Mouse (Mus musculus) midbrain, embryonic 12.5 days (tissue): ENCODE measurements around the gene Bach2. TPM values are rescaled to one million over a fixed set of nuclear protein-coding genes. Genes with fewer than 3 reads are reported as not detected.

Experiments used
- ATAC-seq: fragments of 200-750 bp; cut with Nextera tagmentation; 2 replicates; pipeline ENCODE4 v1.8.0; 2017; ENCODE audit warnings: low read depth, moderate TSS enrichment, moderate library complexity; ENCODE audit not compliant: low FRiP score
- H3K27ac ChIP-seq: fragments of 300-500 bp; sonication (generic); replicated peaks from 2 replicates; pipeline ENCODE4 v1.5.1; 2016; ENCODE audit warnings: mild to moderate bottlenecking
- H3K27me3 ChIP-seq: fragments of 300-500 bp; sonication (generic); 2 replicates; pipeline ENCODE4 v1.6.1; 2016; ENCODE audit warnings: mild to moderate bottlenecking
- H3K36me3 ChIP-seq: fragments of 300-500 bp; sonication (generic); 2 replicates; pipeline ENCODE4 v1.6.1; 2016
- H3K4me1 ChIP-seq: fragments of 300-500 bp; sonication (generic); 2 replicates; pipeline ENCODE4 v1.6.1; 2016
- H3K4me2 ChIP-seq: fragments of 300-500 bp; sonication (generic); replicated peaks from 2 replicates; pipeline ENCODE4 v1.6.1; 2016; ENCODE audit warnings: mild to moderate bottlenecking, moderate library complexity
- H3K4me3 ChIP-seq: fragments of 300-500 bp; sonication (generic); 2 replicates; pipeline ENCODE4 v1.5.1; 2016; ENCODE audit warnings: mild to moderate bottlenecking
- H3K9ac ChIP-seq: fragments of 300-500 bp; sonication (generic); replicated peaks from 2 replicates; pipeline ENCODE4 v1.6.1; 2016; ENCODE audit warnings: mild to moderate bottlenecking, moderate library complexity
- H3K9me3 ChIP-seq: fragments of 300-500 bp; sonication (generic); 2 replicates; pipeline ENCODE4 v1.6.1; 2016; ENCODE audit warnings: mild to moderate bottlenecking
- WGBS: fragments of 180-500 bp; shearing (Covaris S2); methylation state at CpG from one replicate; pipeline ENCODE4 v1.1.7; 2016; 5-methylcytosine and 5-hydroxymethylcytosine counted together
- polyA plus RNA-seq: library from polyadenylated mRNA; unstranded; fragments of >200 nt; fragmentation: Nextera tagmentation; extraction: Ambion mirVana; gene quantifications from 2 replicates; pipeline ENCODE4 v1.2.1, GENCODE M21; 2016

Gene Bach2
- polyA plus RNA-seq, 1 experiment from 2014 or later, result 17.8 TPM

- no peak overlapping the region for H3K9ac ChIP-seq
- no peak overlapping the region for H3K27ac ChIP-seq
- no peaks in the 10 kb centered on the region for H3K36me3 ChIP-seq
- ATAC-seq, result no peak
- H3K4me3 ChIP-seq, result no peak overlapping the region
- H3K27me3 ChIP-seq, result 0 out of 2 replicates have a peak, but pooled peaks cover 8% of the 10 kb centered on the region
- no peak overlapping the region for H3K4me2 ChIP-seq
- WGBS, result 92% methylated on average over 6 of the region's 6 CpGs
- no peaks in the 10 kb centered on the region for H3K9me3 ChIP-seq
- peaks cover 75% of the 10 kb centered on the region for H3K4me1 ChIP-seq
Measured at GRCm38 (mm10) chr4:32245586-32245985, 7.0 kb downstream of the Bach2 start.

- Histone ChIP-seq H3K27ac (no peak overlapping the region), H3K4me2 (no peak overlapping the region), H3K4me1 (peaks cover 75% of the 10 kb centered on the region), H3K9ac (no peak overlapping the region), H3K27me3 (0 out of 2 replicates have a peak, but pooled peaks cover 8% of the 10 kb centered on the region), H3K4me3 (no peak overlapping the region), H3K36me3 (no peaks in the 10 kb centered on the region), H3K9me3 (no peaks in the 10 kb centered on the region)
- WGBS, result 83% methylated on average over 6 of the region's 6 CpGs
- no peak for ATAC-seq
Measured at GRCm38 (mm10) chr4:32246020-32246419, 7.4 kb downstream of the Bach2 start.

- Histone ChIP-seq H3K36me3 (no peaks in the 10 kb centered on the region), H3K4me1 (peaks cover 75% of the 10 kb centered on the region), H3K9me3 (no peaks in the 10 kb centered on the region), H3K9ac (no peak overlapping the region), H3K4me2 (no peak overlapping the region), H3K27me3 (0 out of 2 replicates have a peak, but pooled peaks cover 8% of the 10 kb centered on the region), H3K4me3 (no peak overlapping the region), H3K27ac (no peak overlapping the region)
- ATAC-seq, result no peak
- WGBS, result 17% methylated on average over 7 of the region's 7 CpGs
Measured at GRCm38 (mm10) chr4:32246801-32247200, 8.2 kb downstream of the Bach2 start.

GRCm38 (mm10) chr4:32247463-32248113 lies 9.0 kb downstream of the Bach2 start:
- H3K4me1 ChIP-seq, result peaks cover 76% of the 10 kb centered on the region
- H3K9ac ChIP-seq, result no peak overlapping the region
- no peak overlapping the region for H3K4me2 ChIP-seq
- no peaks in the 10 kb centered on the region for H3K9me3 ChIP-seq
- H3K27me3 ChIP-seq, result 0 out of 2 replicates have a peak, but pooled peaks cover 8% of the 10 kb centered on the region
- no peaks in the 10 kb centered on the region for H3K36me3 ChIP-seq
- WGBS, result 75% methylated on average over 11 of the region's 11 CpGs
- no peak for ATAC-seq
- no peak overlapping the region for H3K4me3 ChIP-seq
- H3K27ac ChIP-seq, result no peak overlapping the region

- no peak overlapping the region for H3K4me2 ChIP-seq
- no peak overlapping the region for H3K27ac ChIP-seq
- H3K9me3 ChIP-seq, result no peaks in the 10 kb centered on the region
- ATAC-seq, result no peak
- WGBS, result 41% methylated on average over 6 of the region's 6 CpGs
- H3K4me3 ChIP-seq, result no peak overlapping the region
- no peak overlapping the region for H3K9ac ChIP-seq
- peaks cover 71% of the 10 kb centered on the region for H3K4me1 ChIP-seq
- H3K36me3 ChIP-seq, result no peaks in the 10 kb centered on the region
- 0 out of 2 replicates have a peak, but pooled peaks cover 8% of the 10 kb centered on the region for H3K27me3 ChIP-seq
Measured at GRCm38 (mm10) chr4:32248236-32248635, 9.6 kb downstream of the Bach2 start.

- Histone ChIP-seq H3K9ac (no peak overlapping the region), H3K9me3 (no peaks in the 10 kb centered on the region), H3K4me3 (no peak overlapping the region), H3K4me1 (peaks cover 65% of the 10 kb centered on the region), H3K36me3 (no peaks in the 10 kb centered on the region), H3K4me2 (no peak overlapping the region), H3K27me3 (0 out of 2 replicates have a peak, but pooled peaks cover 8% of the 10 kb centered on the region), H3K27ac (no peak overlapping the region)
- ATAC-seq, result no peak
- 74% methylated on average over 9 of the region's 9 CpGs for WGBS
Measured at GRCm38 (mm10) chr4:32248990-32249393, 10.4 kb downstream of the Bach2 start.

GRCm38 (mm10) chr4:32249748-32250332 lies 11.2 kb downstream of the Bach2 start:
- ATAC-seq, result peak; percentile 51
- Histone ChIP-seq H3K27me3 (0 out of 2 replicates have a peak, but pooled peaks cover 5% of the 10 kb centered on the region), H3K4me3 (0 out of 2 replicates have a peak overlapping the region, but pooled peaks have one; percentile 4), H3K4me1 (peaks cover 58% of the 10 kb centered on the region), H3K9ac (peak overlapping the region; percentile 26; the same call in 1 of the 2 replicates), H3K4me2 (peak overlapping the region; percentile 38), H3K9me3 (no peaks in the 10 kb centered on the region), H3K27ac (peak overlapping the region; percentile 67; the same call in 1 of the 2 replicates), H3K36me3 (no peaks in the 10 kb centered on the region)
- 59% methylated on average over 15 of the region's 15 CpGs for WGBS

- no peaks in the 10 kb centered on the region for H3K9me3 ChIP-seq
- H3K27me3 ChIP-seq, result 0 out of 2 replicates have a peak, but pooled peaks cover 5% of the 10 kb centered on the region
- peak overlapping the region; percentile 26 for H3K9ac ChIP-seq
- peak overlapping the region; percentile 38 for H3K4me2 ChIP-seq
- H3K36me3 ChIP-seq, result no peaks in the 10 kb centered on the region
- 3% methylated on average over 16 of the region's 16 CpGs for WGBS
- ATAC-seq, result peak; percentile 32; the same call in 1 of the 2 replicates
- H3K27ac ChIP-seq, result peak overlapping the region; percentile 67
- peak overlapping the region; percentile 4; the same call in 1 of the 2 replicates for H3K4me3 ChIP-seq
- peaks cover 58% of the 10 kb centered on the region for H3K4me1 ChIP-seq
Measured at GRCm38 (mm10) chr4:32250333-32251004, 11.9 kb downstream of the Bach2 start.

- 2% methylated on average over 8 of the region's 8 CpGs for WGBS
Measured at GRCm38 (mm10) chr4:32251005-32251365, 12.4 kb downstream of the Bach2 start.

GRCm38 (mm10) chr4:32251946-32252672 lies 13.5 kb downstream of the Bach2 start:
- WGBS, result 43% methylated on average over 15 of the region's 15 CpGs
- H3K27ac ChIP-seq, result no peak overlapping the region
- no peaks in the 10 kb centered on the region for H3K36me3 ChIP-seq
- H3K9me3 ChIP-seq, result no peaks in the 10 kb centered on the region
- H3K27me3 ChIP-seq, result 0 out of 2 replicates have a peak, but pooled peaks cover 5% of the 10 kb centered on the region
- no peak overlapping the region for H3K4me3 ChIP-seq
- no peak for ATAC-seq
- H3K4me1 ChIP-seq, result peaks cover 50% of the 10 kb centered on the region
- no peak overlapping the region for H3K4me2 ChIP-seq
- H3K9ac ChIP-seq, result no peak overlapping the region

More at GRCm38 (mm10) chr4:32251005-32251365, 12.4 kb downstream of the Bach2 start:
- no peak overlapping the region for H3K4me3 ChIP-seq
- peak overlapping the region; percentile 38 for H3K4me2 ChIP-seq
- 0 out of 2 replicates have a peak, but pooled peaks cover 5% of the 10 kb centered on the region for H3K27me3 ChIP-seq
- H3K9ac ChIP-seq, result peak overlapping the region; percentile 26; the same call in 1 of the 2 replicates
- peak overlapping the region; percentile 67 for H3K27ac ChIP-seq
- H3K36me3 ChIP-seq, result no peaks in the 10 kb centered on the region
- ATAC-seq, result peak; percentile 74
- no peaks in the 10 kb centered on the region for H3K9me3 ChIP-seq
- H3K4me1 ChIP-seq, result peaks cover 58% of the 10 kb centered on the region

GRCm38 (mm10) chr4:32257686-32258085 lies 19.1 kb downstream of the Bach2 start:
- H3K27ac ChIP-seq, result no peak overlapping the region
- no peaks in the 10 kb centered on the region for H3K9me3 ChIP-seq
- no peak for ATAC-seq
- WGBS, result 80% methylated on average over 12 of the region's 12 CpGs
- no peak overlapping the region for H3K9ac ChIP-seq
- H3K4me1 ChIP-seq, result no peaks in the 10 kb centered on the region; the same call in 1 of the 2 replicates
- no peaks in the 10 kb centered on the region for H3K36me3 ChIP-seq
- no peaks in the 10 kb centered on the region for H3K27me3 ChIP-seq
- no peak overlapping the region for H3K4me3 ChIP-seq
- H3K4me2 ChIP-seq, result no peak overlapping the region
